Comparison of ENCODE assay signal across 28 mouse cellular contexts in the genomic region with DNA sequence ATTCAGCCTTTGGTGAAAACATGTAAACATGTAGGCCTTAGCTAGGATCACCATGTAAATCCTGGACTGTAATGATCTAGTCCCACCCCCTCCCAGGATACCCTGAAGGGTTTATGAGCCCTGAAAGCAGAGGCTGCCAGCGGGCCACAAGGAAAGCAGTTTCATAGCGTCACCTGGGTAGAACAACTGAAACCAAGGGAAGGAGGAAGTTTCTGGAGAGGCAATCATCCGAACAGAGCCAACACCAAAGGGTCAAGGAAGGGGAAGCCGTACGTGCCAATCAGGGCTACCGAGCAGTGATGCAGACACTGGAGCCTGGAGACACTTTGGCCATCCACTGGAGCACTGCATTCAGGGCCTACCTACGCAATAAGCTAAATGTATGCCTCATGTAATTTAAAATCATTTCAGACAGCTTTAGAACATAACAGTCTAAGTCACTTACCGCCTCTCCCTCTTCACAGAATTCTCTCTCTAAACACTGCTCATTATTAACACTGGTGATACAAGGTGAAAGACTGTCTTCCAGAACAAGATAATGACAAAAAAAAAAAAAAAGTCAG.
DNase-seq lines count a peak whose midpoint lies in the region; ATAC-seq and TF ChIP-seq lines count a peak whose summit lies in the region.
"Had no signal": no experiment of that assay in that cellular context is flagged by ENCODE, and none has a peak within 500 bp of the region (broad histone marks: within the 10 kb centered on the region; RNA-seq: fewer than 3 reads in every experiment).

No protein-coding gene starts in this region.

- no peak overlapping the region for H3K4me3 ChIP-seq in kidney, embryonic 15.5 days (replicated peaks)
- no peak overlapping the region for H3K4me3 ChIP-seq in cortical plate, adult 2 months (ENCODE audit: insufficient read depth, low read length)
- H3K4me3 ChIP-seq in heart, embryonic 12.5 days: no peak overlapping the region
- H3K4me3 ChIP-seq: embryonic facial prominence, embryonic 13.5 days; forebrain, embryonic 10.5 days; forebrain, embryonic 15.5 days; hindbrain, embryonic 10.5 days; hindbrain, embryonic 15.5 days; intestine, embryonic 15.5 days; limb, embryonic 13.5 days; lung, embryonic 15.5 days had no signal

- no peaks in the 10 kb centered on the region for H3K27me3 ChIP-seq in kidney, embryonic 15.5 days
- no peaks in the 10 kb centered on the region for H3K27me3 ChIP-seq in heart, embryonic 12.5 days (replicated peaks)
- H3K27me3 ChIP-seq: embryonic facial prominence, embryonic 13.5 days; forebrain, embryonic 15.5 days; hindbrain, embryonic 15.5 days; intestine, embryonic 15.5 days; limb, embryonic 13.5 days; lung, embryonic 15.5 days had no signal

- TF ChIP-seq POLR2A in cortical plate, adult 2 months (IDR thresholded peaks at IDR 0.05; ENCODE audit: extremely low read depth, insufficient read depth, low read length): no peak

- H3K36me3 ChIP-seq in kidney, embryonic 15.5 days: no peaks in the 10 kb centered on the region
- no peaks in the 10 kb centered on the region for H3K36me3 ChIP-seq in heart, embryonic 12.5 days
- H3K36me3 ChIP-seq: embryonic facial prominence, embryonic 13.5 days; forebrain, embryonic 10.5 days; forebrain, embryonic 15.5 days; hindbrain, embryonic 10.5 days; hindbrain, embryonic 15.5 days; intestine, embryonic 15.5 days; limb, embryonic 13.5 days; lung, embryonic 15.5 days had no signal

- H3K27ac ChIP-seq in kidney, embryonic 15.5 days: peak overlapping the region; percentile 79
- peak overlapping the region; percentile 20 for H3K27ac ChIP-seq in cortical plate, adult 2 months (ENCODE audit: insufficient read depth, low read length)
- H3K27ac ChIP-seq in heart, embryonic 12.5 days (ENCODE audit: poor library complexity, severe bottlenecking): no peak overlapping the region
- H3K27ac ChIP-seq: embryonic facial prominence, embryonic 13.5 days; forebrain, embryonic 10.5 days; forebrain, embryonic 15.5 days; hindbrain, embryonic 10.5 days; hindbrain, embryonic 15.5 days; intestine, embryonic 15.5 days; limb, embryonic 13.5 days; lung, embryonic 15.5 days had no signal

- peak; percentile 78 for ATAC-seq in kidney, embryonic 15.5 days (replicated peaks; ENCODE audit: low FRiP score)
- peak; percentile 38 for ATAC-seq in megakaryocyte progenitor cell, adult 5-6 weeks (replicated peaks; ENCODE audit: poor library complexity)
- no peak for ATAC-seq in heart, embryonic 12.5 days (ENCODE audit: insufficient number of reproducible peaks, low FRiP score)
- ATAC-seq: forebrain, embryonic 15.5 days; intestine, embryonic 15.5 days had no signal

- 37% methylated on average over 8 of the region's 8 CpGs for WGBS in kidney, embryonic 15.5 days
- 83% methylated on average over 8 of the region's 8 CpGs for WGBS in heart, embryonic 12.5 days

- H3K9me3 ChIP-seq in kidney, embryonic 15.5 days (replicated peaks): no peaks in the 10 kb centered on the region
- no peaks in the 10 kb centered on the region for H3K9me3 ChIP-seq in heart, embryonic 12.5 days (replicated peaks)
- H3K9me3 ChIP-seq: embryonic facial prominence, embryonic 13.5 days; forebrain, embryonic 10.5 days; forebrain, embryonic 15.5 days; hindbrain, embryonic 10.5 days; hindbrain, embryonic 15.5 days; intestine, embryonic 15.5 days; lung, embryonic 15.5 days had no signal

- DNase-seq in kidney, adult 8-10 months: no peak
- DNase-seq in brain, adult 2 months (ENCODE audit: low read depth, low spot score): peak; percentile 49
- DNase-seq in lung, postnatal 10 days: no peak
- DNase-seq: adrenal gland, adult 2 months; adrenal gland, postnatal 36 days; B cell, adult 2 months; cerebellum, adult 9-10 months; cerebellum, postnatal 36 days; heart, postnatal 14 days; layer of hippocampus, adult 9-11 months; lung, postnatal 36 days; midbrain, embryonic 14.5 days; right cerebral cortex, adult 18-20 months; thymus, adult 2 months; thymus, postnatal 36 days had no signal

- peaks cover 42% of the 10 kb centered on the region for H3K4me1 ChIP-seq in kidney, embryonic 15.5 days
- H3K4me1 ChIP-seq in cortical plate, adult 2 months (ENCODE audit: control insufficient read depth, insufficient read depth, low read length): peaks cover 18% of the 10 kb centered on the region
- peaks cover 32% of the 10 kb centered on the region for H3K4me1 ChIP-seq in heart, embryonic 12.5 days (replicated peaks)
- H3K4me1 ChIP-seq: forebrain, embryonic 15.5 days; hindbrain, embryonic 15.5 days; lung, embryonic 15.5 days had no signal

- TF ChIP-seq CTCF in cortical plate, adult 2 months (IDR thresholded peaks at IDR 0.05; ENCODE audit: extremely low read depth, insufficient read depth, low read length): no peak

- H3K9ac ChIP-seq in kidney, embryonic 15.5 days: no peak overlapping the region
- no peak overlapping the region for H3K9ac ChIP-seq in heart, embryonic 12.5 days
- H3K9ac ChIP-seq: embryonic facial prominence, embryonic 13.5 days; forebrain, embryonic 15.5 days; hindbrain, embryonic 15.5 days; intestine, embryonic 15.5 days; limb, embryonic 13.5 days; lung, embryonic 15.5 days had no signal

- no peak overlapping the region for H3K4me2 ChIP-seq in kidney, embryonic 15.5 days
- no peak overlapping the region for H3K4me2 ChIP-seq in heart, embryonic 12.5 days
- H3K4me2 ChIP-seq: embryonic facial prominence, embryonic 13.5 days; forebrain, embryonic 15.5 days; hindbrain, embryonic 15.5 days; intestine, embryonic 15.5 days; limb, embryonic 13.5 days; liver, embryonic 11.5 days; lung, embryonic 15.5 days had no signal
